Mouse (Mus musculus) spleen, adult 2 months (tissue): ENCODE measurements around the gene Snph.

ENCODE experiments used
- CTCF ChIP-seq: fragments of 200-500 bp; IDR thresholded peaks from 2 replicates; pipeline ENCODE4 v1.5.1; 2011; ENCODE audit warnings: mild to moderate bottlenecking, inconsistent platforms; ENCODE audit not compliant: insufficient read depth, insufficient read length, insufficient replicate concordance; ENCODE audit errors: extremely low read depth
- POLR2A ChIP-seq: fragments of 200-500 bp; IDR thresholded peaks from 2 replicates; pipeline ENCODE4 v1.6.1; 2011; ENCODE audit warnings: low read depth, low read length, inconsistent platforms

DNA sequence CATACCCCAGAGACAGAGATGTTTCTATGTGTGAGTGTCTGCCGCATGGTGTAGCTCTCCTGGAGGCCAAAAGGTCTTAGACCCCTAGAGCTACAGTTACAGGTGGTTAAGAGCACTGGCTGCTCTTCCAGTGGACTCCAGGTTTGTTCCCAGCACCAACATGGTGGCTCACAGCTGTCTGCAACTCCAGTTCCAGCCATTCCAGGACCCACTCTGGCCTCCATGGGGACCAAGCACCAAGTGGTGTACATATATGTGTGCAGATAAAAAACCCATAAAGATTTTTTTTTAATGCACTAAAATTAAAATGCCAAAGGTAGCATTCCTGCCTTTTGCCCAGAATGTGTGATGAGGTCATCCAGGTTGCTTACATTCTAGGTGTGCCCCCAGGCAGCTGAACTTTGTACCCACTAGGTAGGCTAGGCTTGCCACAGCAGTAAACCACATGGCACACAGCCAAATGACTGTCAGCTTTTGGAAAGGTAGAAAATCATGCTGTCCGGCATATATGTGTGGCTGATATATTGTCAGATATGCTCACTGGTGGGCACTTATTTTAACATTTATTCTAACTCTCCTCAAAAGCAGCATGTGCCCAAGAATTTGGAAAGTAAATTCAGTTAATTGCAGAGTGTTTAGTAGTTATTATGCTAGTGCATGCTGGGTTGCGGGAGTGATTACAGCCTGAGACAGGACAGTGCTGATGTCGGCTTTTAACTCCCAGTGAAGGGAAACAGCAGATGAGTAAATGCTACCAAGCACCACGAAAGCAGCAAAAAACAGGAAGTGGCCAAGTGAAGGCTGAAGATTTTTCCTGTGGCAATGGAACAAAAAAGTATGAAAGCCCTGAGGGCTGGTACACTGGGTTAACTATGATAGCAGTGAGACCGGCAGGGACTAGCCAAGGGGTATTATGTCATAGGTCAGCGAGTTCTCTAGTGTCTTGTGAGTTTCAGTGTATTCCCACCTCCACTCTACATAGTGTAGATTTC is 69.2 kb downstream of the Snph start:
- TF ChIP-seq POLR2A = no peak
- TF ChIP-seq CTCF = no peak
